Mouse (Mus musculus) central nervous system, embryonic 14 days (tissue): Measurements from ENCODE around the gene Clmn. TPM values are rescaled to one million over a fixed set of nuclear protein-coding genes. Genes with fewer than 3 reads are reported as not detected.

Experiments
- polyA plus RNA-seq: library from polyadenylated mRNA; depleted of rRNA; stranded (reverse); fragments of >200 nt; gene quantifications from 2 replicates; pipeline ENCODE4 v1.2.3, GENCODE M21; 2012; rRNA removed

Gene Clmn
- polyA plus RNA-seq, result 2.4 and 4.4 TPM in 2 replicates

DNA sequence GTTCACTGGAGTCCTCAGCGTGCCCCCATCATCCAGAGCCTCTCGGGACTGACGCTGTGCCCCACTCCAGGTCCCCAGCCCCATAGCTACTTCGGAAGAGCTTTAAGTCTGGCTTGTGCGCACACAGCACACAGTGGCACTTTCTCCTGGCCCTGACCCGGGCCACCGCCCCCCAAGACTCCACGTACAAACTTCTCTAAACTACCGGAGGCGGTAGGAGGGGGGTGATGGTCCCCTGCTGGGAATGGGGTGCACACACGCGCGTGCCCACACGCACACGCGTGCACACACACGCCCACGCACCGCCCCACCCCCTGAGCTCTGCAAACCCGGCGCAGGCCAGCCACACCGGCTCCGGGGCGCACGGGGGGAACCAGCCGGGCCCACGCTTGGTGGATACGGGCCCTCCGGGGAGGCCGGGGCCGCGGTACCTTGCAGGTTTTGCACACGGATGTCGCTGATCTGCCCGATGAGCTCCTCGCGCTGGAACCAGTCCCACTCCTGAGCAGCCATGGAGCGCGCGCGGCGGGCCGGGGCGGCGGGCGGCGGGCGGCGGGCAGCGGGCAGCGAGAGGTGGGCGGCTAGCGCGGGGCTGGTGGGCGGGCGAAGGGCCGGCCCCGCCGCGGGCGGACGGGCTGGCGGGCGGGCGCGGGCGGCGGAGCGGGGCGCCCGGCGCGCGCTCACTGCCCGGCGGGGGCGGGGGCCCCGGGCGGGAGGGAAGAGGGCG is at the start of gene Clmn:
Clmn (minus strand) TSS at position 638 of the 727 bp plus-strand sequence.

GRCm38 (mm10) chr12:104751814-104752765 is 112.8 kb downstream of the Clmn start, which contains the start of gene Dicer1:
Gene Dicer1, minus strand, starts transcription at chr12:104751952.

Other genes starting within 250 kb of the Clmn start
- 33.5 and 34.7 TPM in 2 replicates for gene Dicer1, start 113.1 kb downstream of the Clmn start, polyA plus RNA-seq
- gene Syne3, start 144.7 kb upstream of the Clmn start, polyA plus RNA-seq, result 0.44 and 0.83 TPM in 2 replicates
- 76.2 and 76.7 TPM in 2 replicates for gene Glrx5, start 167.6 kb upstream of the Clmn start, polyA plus RNA-seq